Mouse (Mus musculus) neural tube, embryonic 11.5 days (tissue): ENCODE data around the gene Mmp12. TPM values are rescaled to one million over a fixed set of nuclear protein-coding genes. Genes with fewer than 3 reads are reported as not detected.
"Not testable (repeated sequence)": the region's sequence is repeated elsewhere in the genome, so short reads cannot be mapped to it uniquely, and the experiment has no call there.

Experiments used
- ATAC-seq: fragments of 200-750 bp; cut with Nextera tagmentation; 2 replicates; pipeline ENCODE4 v1.8.0; 2017; ENCODE audit warnings: moderate number of reproducible peaks, mild to moderate bottlenecking, moderate TSS enrichment, moderate library complexity; ENCODE audit not compliant: insufficient read depth, low FRiP score, low TSS enrichment
- DNase-seq: peaks from one replicate; pipeline ENCODE4 v3.0.0-alpha.2; 2015; ENCODE audit warnings: low spot score
- H3K27ac ChIP-seq: fragments of 300-500 bp; sonication (generic); 2 replicates; pipeline ENCODE4 v1.5.1; 2014; ENCODE audit warnings: low read depth, mild to moderate bottlenecking, low read length
- H3K27me3 ChIP-seq: fragments of 300-500 bp; sonication (generic); 2 replicates; pipeline ENCODE4 v1.6.1; 2014; ENCODE audit warnings: mild to moderate bottlenecking, low read length, mixed read lengths; ENCODE audit not compliant: control insufficient read depth, insufficient read depth
- H3K36me3 ChIP-seq: fragments of 300-500 bp; sonication (generic); 2 replicates; pipeline ENCODE4 v1.6.1; 2014; ENCODE audit warnings: mild to moderate bottlenecking, low read length, moderate library complexity, mixed read lengths; ENCODE audit not compliant: control insufficient read depth, insufficient read depth
- H3K4me1 ChIP-seq: fragments of 300-500 bp; sonication (generic); 2 replicates; pipeline ENCODE4 v1.6.1; 2014; ENCODE audit warnings: low read length, mixed read lengths; ENCODE audit not compliant: control insufficient read depth, insufficient read depth
- H3K4me2 ChIP-seq: fragments of 300-500 bp; sonication (generic); 2 replicates; pipeline ENCODE4 v1.6.1; 2014; ENCODE audit warnings: low read depth, mild to moderate bottlenecking, moderate library complexity
- H3K4me3 ChIP-seq: fragments of 300-500 bp; sonication (generic); 2 replicates; pipeline ENCODE4 v1.5.1; 2014; ENCODE audit warnings: low read depth, low read length
- H3K9ac ChIP-seq: fragments of 300-500 bp; sonication (generic); 2 replicates; pipeline ENCODE4 v1.6.1; 2014; ENCODE audit warnings: mild to moderate bottlenecking, low read length
- H3K9me3 ChIP-seq: fragments of 300-500 bp; sonication (generic); 2 replicates; pipeline ENCODE4 v1.6.1; 2016; ENCODE audit warnings: low read length; ENCODE audit not compliant: control insufficient read depth
- WGBS: fragments of 180-500 bp; shearing (Covaris S2); extraction: QIAGEN DNeasy Blood & Tissue Kit; methylation state at CpG from one replicate; pipeline ENCODE4 v1.1.7; 2014; 5-methylcytosine and 5-hydroxymethylcytosine counted together
- polyA plus RNA-seq: library from polyadenylated mRNA; unstranded; fragments of >200 nt; fragmentation: Nextera tagmentation; extraction: Ambion mirVana; gene quantifications from 2 replicates; pipeline ENCODE4 v1.2.1, GENCODE M21; 2014

Mmp12 gene
- 0.35 TPM in 1 of 2 replicates, not detected in the other for polyA plus RNA-seq

- Histone ChIP-seq H3K4me3 (no peak within 1 kb of the TSS), H3K4me2 (no peak within 1 kb of the TSS), H3K4me1 (no peaks in the 10 kb centered on the region), H3K27ac (no peak within 1 kb of the TSS), H3K9ac (no peak within 1 kb of the TSS), H3K9me3 (no peaks in the 10 kb centered on the region), H3K36me3 (no peaks in the 10 kb centered on the region), H3K27me3 (no peaks in the 10 kb centered on the region)
- DNase-seq: no peak
- ATAC-seq: no peak
Observed at GRCm38 (mm10) chr9:7344107-7344506, at the start of gene Mmp12. TSS of gene Mmp12 (plus strand) at chr9:7344381.

- no peaks in the 10 kb centered on the region for H3K27me3 ChIP-seq
- H3K4me2 ChIP-seq: no peak overlapping the region
- H3K27ac ChIP-seq: no peak overlapping the region
- no peaks in the 10 kb centered on the region for H3K9me3 ChIP-seq
- no peak overlapping the region for H3K9ac ChIP-seq
- ATAC-seq: no peak
- DNase-seq: no peak
- no peaks in the 10 kb centered on the region for H3K4me1 ChIP-seq
- H3K36me3 ChIP-seq: no peaks in the 10 kb centered on the region
- no peak overlapping the region for H3K4me3 ChIP-seq
Observed at GRCm38 (mm10) chr9:7331847-7332246, 12.3 kb upstream of the Mmp12 start.

- Histone ChIP-seq H3K4me1 (no peaks in the 10 kb centered on the region), H3K9me3 (no peaks in the 10 kb centered on the region), H3K9ac (no peak overlapping the region), H3K27me3 (no peaks in the 10 kb centered on the region), H3K4me3 (no peak overlapping the region), H3K27ac (no peak overlapping the region), H3K4me2 (no peak overlapping the region), H3K36me3 (no peaks in the 10 kb centered on the region)
- no peak for ATAC-seq
- 83% methylated on average over 5 of the region's 6 CpGs for WGBS
- DNase-seq: no peak
Observed at GRCm38 (mm10) chr9:7335766-7336680, 8.2 kb upstream of the Mmp12 start.

- ATAC-seq: no peak
- no peak overlapping the region for H3K4me2 ChIP-seq
- H3K4me3 ChIP-seq: no peak overlapping the region
- H3K4me1 ChIP-seq: no peaks in the 10 kb centered on the region
- H3K9me3 ChIP-seq: no peaks in the 10 kb centered on the region
- no peaks in the 10 kb centered on the region for H3K36me3 ChIP-seq
- no peaks in the 10 kb centered on the region for H3K27me3 ChIP-seq
- no peak overlapping the region for H3K9ac ChIP-seq
- DNase-seq: no peak
- H3K27ac ChIP-seq: no peak overlapping the region
Observed at GRCm38 (mm10) chr9:7336740-7337483, 7.3 kb upstream of the Mmp12 start.

- Histone ChIP-seq H3K27ac (no peak overlapping the region), H3K4me2 (no peak overlapping the region), H3K27me3 (no peaks in the 10 kb centered on the region), H3K36me3 (no peaks in the 10 kb centered on the region), H3K9me3 (no peaks in the 10 kb centered on the region), H3K4me3 (no peak overlapping the region), H3K9ac (no peak overlapping the region), H3K4me1 (no peaks in the 10 kb centered on the region)
- no peak for DNase-seq
- 85% methylated on average over 2 of the region's 2 CpGs for WGBS
- no peak for ATAC-seq
Observed at GRCm38 (mm10) chr9:7345513-7345912, 1.3 kb downstream of the Mmp12 start.

- no peaks in the 10 kb centered on the region for H3K9me3 ChIP-seq
- 83% methylated on average over 3 of the region's 3 CpGs for WGBS
Observed at GRCm38 (mm10) chr9:7354535-7354934, 10.4 kb downstream of the Mmp12 start.

GRCm38 (mm10) chr9:7387947-7388346, 43.8 kb downstream of the Mmp12 start, which contains the start of gene Mmp1b:
TSS of gene Mmp1b (minus strand) at chr9:7388047.
- Histone ChIP-seq H3K4me2 (no peak within 1 kb of the TSS), H3K27ac (no peak within 1 kb of the TSS), H3K9ac (no peak within 1 kb of the TSS), H3K4me1 (no peaks in the 10 kb centered on the region), H3K9me3 (no peaks in the 10 kb centered on the region), H3K4me3 (no peak within 1 kb of the TSS), H3K36me3 (no peaks in the 10 kb centered on the region), H3K27me3 (no peaks in the 10 kb centered on the region)
- ATAC-seq: no peak
- DNase-seq: no peak

More at GRCm38 (mm10) chr9:7354535-7354934, 10.4 kb downstream of the Mmp12 start:
- H3K27me3 ChIP-seq: no peaks in the 10 kb centered on the region
- DNase-seq (no peak), ATAC-seq (no peak)
- no peak overlapping the region for H3K4me3 ChIP-seq
- no peaks in the 10 kb centered on the region for H3K36me3 ChIP-seq
- H3K4me2 ChIP-seq: no peak overlapping the region
- H3K27ac ChIP-seq: no peak overlapping the region
- H3K4me1 ChIP-seq: no peaks in the 10 kb centered on the region
- no peak overlapping the region for H3K9ac ChIP-seq

GRCm38 (mm10) chr9:7396556-7396955, 52.4 kb downstream of the Mmp12 start:
- not testable (repeated sequence) for DNase-seq, H3K27me3 ChIP-seq, H3K36me3 ChIP-seq, H3K4me1 ChIP-seq, H3K27ac ChIP-seq, H3K9ac ChIP-seq, H3K4me2 ChIP-seq, H3K9me3 ChIP-seq, H3K4me3 ChIP-seq, ATAC-seq
- WGBS: 87% methylated on average over 8 of the region's 8 CpGs
